Mouse (Mus musculus) forebrain, embryonic 15.5 days (tissue): ENCODE data around the gene Olfr328. TPM values are rescaled to one million over a fixed set of nuclear protein-coding genes. Genes with fewer than 3 reads are reported as not detected.

Experiments
- ATAC-seq: fragments of 200-750 bp; cut with Nextera tagmentation; replicated peaks from 2 replicates; pipeline ENCODE4 v1.8.0; 2017; ENCODE audit warnings: mild to moderate bottlenecking, moderate TSS enrichment, moderate library complexity
- H3K27ac ChIP-seq: fragments of 300-500 bp; sonication (generic); replicated peaks from 2 replicates; pipeline ENCODE4 v1.5.1; 2015; ENCODE audit warnings: mild to moderate bottlenecking, inconsistent platforms
- H3K27me3 ChIP-seq: fragments of 300-500 bp; sonication (generic); 2 replicates; pipeline ENCODE4 v1.6.1; 2015; ENCODE audit warnings: inconsistent platforms
- H3K36me3 ChIP-seq: fragments of 300-500 bp; sonication (generic); 2 replicates; pipeline ENCODE4 v1.6.1; 2015; ENCODE audit warnings: mild to moderate bottlenecking, inconsistent platforms
- H3K4me1 ChIP-seq: fragments of 300-500 bp; sonication (generic); 2 replicates; pipeline ENCODE4 v1.6.1; 2015; ENCODE audit warnings: inconsistent platforms
- H3K4me2 ChIP-seq: fragments of 300-500 bp; sonication (generic); replicated peaks from 2 replicates; pipeline ENCODE4 v1.6.1; 2015; ENCODE audit warnings: mild to moderate bottlenecking, inconsistent platforms
- H3K4me3 ChIP-seq: fragments of 300-500 bp; sonication (generic); 2 replicates; pipeline ENCODE4 v1.5.1; 2015; ENCODE audit warnings: mild to moderate bottlenecking, inconsistent platforms
- H3K9ac ChIP-seq: fragments of 300-500 bp; sonication (generic); replicated peaks from 2 replicates; pipeline ENCODE4 v1.6.1; 2015; ENCODE audit warnings: mild to moderate bottlenecking, inconsistent platforms
- H3K9me3 ChIP-seq: fragments of 300-500 bp; sonication (generic); 2 replicates; pipeline ENCODE4 v1.6.1; 2016; ENCODE audit warnings: inconsistent platforms
- WGBS: fragments of 180-500 bp; shearing (Covaris S2); methylation state at CpG from one replicate; pipeline ENCODE4 v1.1.7; 2015; ENCODE audit warnings: mixed read lengths; 5-methylcytosine and 5-hydroxymethylcytosine counted together
- polyA plus RNA-seq: library from polyadenylated mRNA; unstranded; fragments of >200 nt; fragmentation: Nextera tagmentation; extraction: Ambion mirVana; gene quantifications from 2 replicates; pipeline ENCODE4 v1.2.1, GENCODE M21; 2015

The Olfr328 gene
- polyA plus RNA-seq, result 0.10 TPM in 1 of 2 replicates, not detected in the other

- WGBS, result 73% methylated on average over 1 of the region's 1 CpGs
- no peak within 1 kb of the TSS for H3K4me2 ChIP-seq
- H3K4me1 ChIP-seq, result no peaks in the 10 kb centered on the region
- no peaks in the 10 kb centered on the region for H3K36me3 ChIP-seq
- no peak for ATAC-seq
- H3K27ac ChIP-seq, result no peak within 1 kb of the TSS
- H3K4me3 ChIP-seq, result no peak within 1 kb of the TSS
- H3K27me3 ChIP-seq, result no peaks in the 10 kb centered on the region
- H3K9ac ChIP-seq, result no peak within 1 kb of the TSS
- H3K9me3 ChIP-seq, result no peaks in the 10 kb centered on the region
Observed at GRCm38 (mm10) chr11:58555536-58555935, at the start of gene Olfr328. Gene Olfr328 (minus strand): TSS chr11:58555636.

- 91% methylated on average over 3 of the region's 3 CpGs for WGBS
- Histone ChIP-seq H3K4me2 (no peak overlapping the region), H3K27ac (no peak overlapping the region), H3K9ac (no peak overlapping the region), H3K27me3 (no peaks in the 10 kb centered on the region), H3K9me3 (no peaks in the 10 kb centered on the region), H3K36me3 (no peaks in the 10 kb centered on the region), H3K4me3 (no peak overlapping the region), H3K4me1 (no peaks in the 10 kb centered on the region)
- no peak for ATAC-seq
Observed at GRCm38 (mm10) chr11:58605228-58605627, 49.8 kb upstream of the Olfr328 start.

GRCm38 (mm10) chr11:58604688-58605087 lies 49.3 kb upstream of the Olfr328 start:
- Histone ChIP-seq H3K9ac (no peak overlapping the region), H3K9me3 (no peaks in the 10 kb centered on the region), H3K4me3 (no peak overlapping the region), H3K27me3 (no peaks in the 10 kb centered on the region), H3K36me3 (no peaks in the 10 kb centered on the region), H3K27ac (no peak overlapping the region), H3K4me1 (no peaks in the 10 kb centered on the region), H3K4me2 (no peak overlapping the region)
- ATAC-seq, result no peak
- 84% methylated on average over 2 of the region's 2 CpGs for WGBS

GRCm38 (mm10) chr11:58602800-58603560 lies 47.5 kb upstream of the Olfr328 start:
- H3K4me1 ChIP-seq, result no peaks in the 10 kb centered on the region
- no peak overlapping the region for H3K27ac ChIP-seq
- ATAC-seq, result no peak
- 94% methylated on average over 6 of the region's 6 CpGs for WGBS
- no peak overlapping the region for H3K4me2 ChIP-seq
- no peaks in the 10 kb centered on the region for H3K27me3 ChIP-seq
- H3K4me3 ChIP-seq, result no peak overlapping the region
- no peak overlapping the region for H3K9ac ChIP-seq
- H3K9me3 ChIP-seq, result no peaks in the 10 kb centered on the region
- H3K36me3 ChIP-seq, result no peaks in the 10 kb centered on the region

- H3K27ac ChIP-seq, result no peak overlapping the region
- no peaks in the 10 kb centered on the region for H3K36me3 ChIP-seq
- no peak overlapping the region for H3K9ac ChIP-seq
- no peaks in the 10 kb centered on the region for H3K9me3 ChIP-seq
- no peak overlapping the region for H3K4me3 ChIP-seq
- ATAC-seq, result no peak
- no peaks in the 10 kb centered on the region for H3K4me1 ChIP-seq
- H3K27me3 ChIP-seq, result no peaks in the 10 kb centered on the region
- H3K4me2 ChIP-seq, result no peak overlapping the region
Observed at GRCm38 (mm10) chr11:58602062-58602461, 46.6 kb upstream of the Olfr328 start.

- H3K4me3 ChIP-seq, result no peak overlapping the region
- H3K27me3 ChIP-seq, result no peaks in the 10 kb centered on the region
- H3K36me3 ChIP-seq, result no peaks in the 10 kb centered on the region
- no peak overlapping the region for H3K27ac ChIP-seq
- no peak for ATAC-seq
- WGBS, result 90% methylated on average over 13 of the region's 13 CpGs
- H3K9me3 ChIP-seq, result no peaks in the 10 kb centered on the region
- no peak overlapping the region for H3K9ac ChIP-seq
- no peak overlapping the region for H3K4me2 ChIP-seq
- H3K4me1 ChIP-seq, result no peaks in the 10 kb centered on the region
Observed at GRCm38 (mm10) chr11:58597837-58598236, 42.4 kb upstream of the Olfr328 start.

GRCm38 (mm10) chr11:58594814-58595213 lies 39.4 kb upstream of the Olfr328 start, which contains the start of gene Olfr324:
Gene Olfr324 (plus strand): TSS chr11:58595114.
- Histone ChIP-seq H3K4me1 (no peaks in the 10 kb centered on the region), H3K27ac (no peak within 1 kb of the TSS), H3K4me2 (no peak within 1 kb of the TSS), H3K36me3 (no peaks in the 10 kb centered on the region), H3K9me3 (no peaks in the 10 kb centered on the region), H3K4me3 (no peak within 1 kb of the TSS), H3K27me3 (no peaks in the 10 kb centered on the region), H3K9ac (no peak within 1 kb of the TSS)
- 84% methylated on average over 6 of the region's 6 CpGs for WGBS
- no peak for ATAC-seq

GRCm38 (mm10) chr11:58588620-58589250 lies 33.3 kb upstream of the Olfr328 start:
- Histone ChIP-seq H3K9me3 (no peaks in the 10 kb centered on the region), H3K9ac (no peak overlapping the region), H3K4me2 (no peak overlapping the region), H3K27me3 (no peaks in the 10 kb centered on the region), H3K27ac (peak overlapping the region; percentile 40; the same call in 1 of the 2 replicates), H3K4me3 (no peak overlapping the region), H3K36me3 (no peaks in the 10 kb centered on the region), H3K4me1 (peaks cover 12% of the 10 kb centered on the region; the same call in 1 of the 2 replicates)
- peak; percentile 51; the same call in 1 of the 2 replicates for ATAC-seq
- WGBS, result 20% methylated on average over 3 of the region's 3 CpGs

GRCm38 (mm10) chr11:58587898-58588348 lies 32.5 kb upstream of the Olfr328 start:
- Histone ChIP-seq H3K9me3 (no peaks in the 10 kb centered on the region), H3K4me3 (no peak overlapping the region), H3K27me3 (no peaks in the 10 kb centered on the region), H3K4me1 (peaks cover 12% of the 10 kb centered on the region; the same call in 1 of the 2 replicates), H3K9ac (no peak overlapping the region), H3K4me2 (no peak overlapping the region), H3K27ac (no peak overlapping the region), H3K36me3 (no peaks in the 10 kb centered on the region)
- WGBS, result 67% methylated on average over 7 of the region's 7 CpGs
- no peak for ATAC-seq

GRCm38 (mm10) chr11:58578636-58579035 lies 23.2 kb upstream of the Olfr328 start:
- Histone ChIP-seq H3K4me2 (no peak overlapping the region), H3K4me1 (0 out of 2 replicates have a peak, but pooled peaks cover 6% of the 10 kb centered on the region), H3K4me3 (no peak overlapping the region), H3K9ac (no peak overlapping the region), H3K27me3 (no peaks in the 10 kb centered on the region), H3K27ac (no peak overlapping the region), H3K9me3 (no peaks in the 10 kb centered on the region), H3K36me3 (no peaks in the 10 kb centered on the region)
- 50% methylated on average over 8 of the region's 8 CpGs for WGBS
- ATAC-seq, result peak; percentile 60; the same call in 1 of the 2 replicates

GRCm38 (mm10) chr11:58577430-58577829 lies 22.0 kb upstream of the Olfr328 start, which contains the start of gene Olfr325:
Gene Olfr325 (plus strand): TSS chr11:58577730.
- Histone ChIP-seq H3K9me3 (no peaks in the 10 kb centered on the region), H3K36me3 (no peaks in the 10 kb centered on the region), H3K27ac (no peak within 1 kb of the TSS), H3K4me2 (no peak within 1 kb of the TSS), H3K27me3 (no peaks in the 10 kb centered on the region), H3K9ac (no peak within 1 kb of the TSS), H3K4me3 (no peak within 1 kb of the TSS), H3K4me1 (0 out of 2 replicates have a peak, but pooled peaks cover 6% of the 10 kb centered on the region)
- ATAC-seq, result no peak
- WGBS, result 67% methylated on average over 1 of the region's 1 CpGs

- no peak within 1 kb of the TSS for H3K4me3 ChIP-seq
Observed at GRCm38 (mm10) chr11:58570405-58570804, 15.0 kb upstream of the Olfr328 start, which contains the start of gene Olfr224. Gene Olfr224 (minus strand): TSS chr11:58570553.

More at GRCm38 (mm10) chr11:58570405-58570804, 15.0 kb upstream of the Olfr328 start, which contains the start of gene Olfr224:
- H3K9me3 ChIP-seq, result no peaks in the 10 kb centered on the region
- no peaks in the 10 kb centered on the region for H3K27me3 ChIP-seq
- no peak within 1 kb of the TSS for H3K9ac ChIP-seq
- ATAC-seq, result no peak
- H3K4me1 ChIP-seq, result no peaks in the 10 kb centered on the region
- H3K4me2 ChIP-seq, result no peak within 1 kb of the TSS
- no peak within 1 kb of the TSS for H3K27ac ChIP-seq
- WGBS, result 71% methylated on average over 5 of the region's 5 CpGs
- H3K36me3 ChIP-seq, result no peaks in the 10 kb centered on the region
